Mouse (Mus musculus) urinary bladder, adult 18-20 months (tissue): ENCODE results near the gene Mgat2.
A peak's percentile ranks its signal among the peaks of the same experiment; 100 is the strongest.

Source experiments
- DNase-seq, 2 experiments: peaks; one replicate each; pipeline ENCODE4 v3.0.0; 2022; ENCODE audit warnings: low spot score in 2 of 2, mixed read lengths in 2 of 2

Gene Mgat2

GRCm38 (mm10) chr12:69179371-69179770, 4.6 kb upstream of the Mgat2 start:
- DNase-seq = no peak

- DNase-seq = no peak
Observed at GRCm38 (mm10) chr12:69181800-69182199, 2.2 kb upstream of the Mgat2 start.

- DNase-seq = peak in 1 of 2 experiments; percentile 44
Observed at GRCm38 (mm10) chr12:69184342-69185295, 662 bp downstream of the Mgat2 start.

- DNase-seq = no peak
Observed at GRCm38 (mm10) chr12:69185371-69185770, 1.4 kb downstream of the Mgat2 start.

GRCm38 (mm10) chr12:69186811-69187471, 3.0 kb downstream of the Mgat2 start:
- no peak for DNase-seq

- DNase-seq = no peak
Observed at GRCm38 (mm10) chr12:69190074-69190473, 6.1 kb downstream of the Mgat2 start.

- DNase-seq = no peak
Observed at GRCm38 (mm10) chr12:69190522-69190921, 6.6 kb downstream of the Mgat2 start.

- no peak for DNase-seq
Observed at GRCm38 (mm10) chr12:69191396-69191795, 7.4 kb downstream of the Mgat2 start.

- no peak for DNase-seq
Observed at GRCm38 (mm10) chr12:69192637-69193036, 8.7 kb downstream of the Mgat2 start.

- DNase-seq = peak; percentile 29 to 65
Observed at GRCm38 (mm10) chr12:69196444-69197377, 12.8 kb downstream of the Mgat2 start, which contains the start of gene Gm49383. TSS of gene Gm49383 (minus strand) at chr12:69197104.

GRCm38 (mm10) chr12:69197378-69198163, 13.6 kb downstream of the Mgat2 start:
- peak; percentile 22 to 59 for DNase-seq

GRCm38 (mm10) chr12:69198164-69198535, 14.2 kb downstream of the Mgat2 start, which contains the start of gene Dnaaf2:
TSS of gene Dnaaf2 (minus strand) at chr12:69198429.
- DNase-seq = peak; percentile 39 to 61

- DNase-seq = no peak
Observed at GRCm38 (mm10) chr12:69198985-69199384, 15.0 kb downstream of the Mgat2 start.

GRCm38 (mm10) chr12:69204052-69204833, 20.3 kb downstream of the Mgat2 start, which contains the start of gene Gm49384:
TSS of gene Gm49384 (minus strand) at chr12:69204267.
- DNase-seq = no peak

- DNase-seq = no peak
Observed at GRCm38 (mm10) chr12:69207396-69207795, 23.4 kb downstream of the Mgat2 start.

GRCm38 (mm10) chr12:69207926-69208325, 24.0 kb downstream of the Mgat2 start:
- DNase-seq = no peak

- no peak for DNase-seq
Observed at GRCm38 (mm10) chr12:69208520-69208919, 24.6 kb downstream of the Mgat2 start.

GRCm38 (mm10) chr12:69210056-69210979, 26.4 kb downstream of the Mgat2 start:
- no peak for DNase-seq

GRCm38 (mm10) chr12:69211057-69211456, 27.1 kb downstream of the Mgat2 start:
- DNase-seq = no peak
